Mouse (Mus musculus): ENCODE measurements around the gene Gli3. TPM values are rescaled to one million over a fixed set of nuclear protein-coding genes. Genes with fewer than 3 reads are reported as not detected.

The Gli3 gene
- polyA plus RNA-seq, 1 experiment from 2014 or later: 18.9 TPM

DNA sequence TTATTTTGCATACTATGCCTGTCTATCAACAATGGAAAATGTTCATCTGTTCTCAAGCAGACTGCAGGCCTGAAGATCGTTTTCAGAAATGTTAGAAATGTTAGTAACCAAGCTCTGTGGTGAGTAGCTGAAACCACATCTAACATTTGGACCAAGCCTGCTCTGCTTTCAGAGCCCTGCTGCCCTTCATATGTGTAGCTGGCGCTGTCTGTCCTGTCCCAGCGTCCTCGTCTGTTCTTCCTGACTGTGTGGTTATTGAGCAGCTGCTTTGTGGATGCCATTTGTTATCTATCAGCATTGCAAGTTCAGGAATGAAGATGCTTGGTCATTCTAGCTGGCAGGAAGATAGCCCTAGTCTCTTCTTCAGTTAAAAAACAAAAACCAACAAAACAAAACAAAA is 35.3 kb downstream of the Gli3 start:
- no peak for ATAC-seq (ENCODE audit: insufficient read depth, low FRiP score, low read depth)
- H3K4me1 ChIP-seq: no peaks in the 10 kb centered on the region
- H3K27ac ChIP-seq: no peak overlapping the region
- no peak overlapping the region for H3K4me3 ChIP-seq (replicated peaks)
- no peaks in the 10 kb centered on the region for H3K36me3 ChIP-seq
- no peaks in the 10 kb centered on the region for H3K9me3 ChIP-seq
- no peak overlapping the region for H3K4me2 ChIP-seq
- H3K27me3 ChIP-seq (replicated peaks): no peaks in the 10 kb centered on the region
- WGBS: 66% methylated on average over 4 of the region's 4 CpGs
- no peak overlapping the region for H3K9ac ChIP-seq

DNA sequence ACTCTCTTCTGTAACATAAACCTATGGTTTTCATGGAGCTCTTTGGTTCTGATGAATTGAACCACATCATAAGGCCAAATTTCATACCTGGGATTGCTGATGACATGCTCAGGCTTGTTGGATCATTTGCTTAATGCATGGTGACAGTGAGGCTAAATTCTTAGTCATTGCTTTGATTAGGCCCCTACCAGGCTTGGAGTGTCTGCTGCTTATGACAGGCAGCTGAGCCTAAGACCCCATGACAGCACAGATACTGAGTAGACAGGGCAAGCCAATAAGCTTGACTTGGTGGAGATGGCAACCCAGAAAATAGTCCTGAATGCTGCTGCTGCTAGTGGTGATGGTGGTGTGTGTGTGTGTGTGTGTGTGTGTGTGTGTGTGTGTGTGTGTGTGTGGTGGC is 47.9 kb downstream of the Gli3 start:
- H3K4me2 ChIP-seq: no peak overlapping the region
- H3K9ac ChIP-seq: no peak overlapping the region
- H3K27ac ChIP-seq: no peak overlapping the region
- no peaks in the 10 kb centered on the region for H3K27me3 ChIP-seq (replicated peaks)
- H3K9me3 ChIP-seq: no peaks in the 10 kb centered on the region
- H3K4me1 ChIP-seq: no peaks in the 10 kb centered on the region
- ATAC-seq (ENCODE audit: insufficient read depth, low FRiP score, low read depth): no peak
- H3K4me3 ChIP-seq (replicated peaks): no peak overlapping the region
- H3K36me3 ChIP-seq: no peaks in the 10 kb centered on the region

DNA sequence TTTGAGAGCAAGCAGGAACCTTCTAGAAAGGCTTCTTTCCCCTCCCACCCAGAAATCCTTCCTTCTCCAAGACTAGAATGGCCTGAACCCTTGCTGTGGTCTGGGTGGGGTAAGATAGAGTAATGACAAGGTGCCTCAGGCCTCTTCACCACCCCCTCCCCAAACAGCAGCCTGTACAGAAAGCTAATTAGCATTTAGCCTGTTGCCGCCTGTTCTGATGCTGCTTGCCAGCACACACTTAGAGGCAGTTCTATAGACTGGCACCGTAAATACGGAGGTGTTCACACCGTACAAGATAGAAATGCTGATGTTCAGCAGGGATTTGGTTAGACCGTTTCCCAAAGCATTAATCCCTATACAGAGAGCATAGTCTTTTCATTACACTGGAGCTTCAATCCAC is 50.1 kb downstream of the Gli3 start:
- Histone ChIP-seq H3K27me3 (replicated peaks) (no peaks in the 10 kb centered on the region), H3K9me3 (no peaks in the 10 kb centered on the region), H3K4me1 (0 out of 2 replicates have a peak, but pooled peaks cover 5% of the 10 kb centered on the region), H3K9ac (no peak overlapping the region), H3K4me2 (no peak overlapping the region), H3K27ac (no peak overlapping the region), H3K4me3 (replicated peaks) (no peak overlapping the region), H3K36me3 (no peaks in the 10 kb centered on the region)
- 80% methylated on average over 5 of the region's 5 CpGs for WGBS
- no peak for ATAC-seq (ENCODE audit: insufficient read depth, low FRiP score, low read depth)

- no peak for ATAC-seq (ENCODE audit: insufficient read depth, low FRiP score, low read depth)
- WGBS: 62% methylated on average over 8 of the region's 8 CpGs
- H3K4me1 ChIP-seq: 0 out of 2 replicates have a peak, but pooled peaks cover 5% of the 10 kb centered on the region
- no peak overlapping the region for H3K4me2 ChIP-seq
- H3K36me3 ChIP-seq: no peaks in the 10 kb centered on the region
- no peak overlapping the region for H3K27ac ChIP-seq
- no peak overlapping the region for H3K4me3 ChIP-seq (replicated peaks)
- no peaks in the 10 kb centered on the region for H3K27me3 ChIP-seq (replicated peaks)
- no peak overlapping the region for H3K9ac ChIP-seq
- H3K9me3 ChIP-seq: no peaks in the 10 kb centered on the region
Observed at GRCm38 (mm10) chr13:15514082-15514481, 51.0 kb downstream of the Gli3 start.

- WGBS: 81% methylated on average over 9 of the region's 9 CpGs
- ATAC-seq (ENCODE audit: insufficient read depth, low FRiP score, low read depth): no peak
- H3K9me3 ChIP-seq: no peaks in the 10 kb centered on the region
- no peak overlapping the region for H3K27ac ChIP-seq
- no peaks in the 10 kb centered on the region for H3K27me3 ChIP-seq (replicated peaks)
- no peaks in the 10 kb centered on the region for H3K36me3 ChIP-seq
- no peak overlapping the region for H3K4me3 ChIP-seq (replicated peaks)
- 0 out of 2 replicates have a peak, but pooled peaks cover 5% of the 10 kb centered on the region for H3K4me1 ChIP-seq
- H3K9ac ChIP-seq: no peak overlapping the region
- H3K4me2 ChIP-seq: no peak overlapping the region
Observed at GRCm38 (mm10) chr13:15517048-15517760, 54.2 kb downstream of the Gli3 start.

DNA sequence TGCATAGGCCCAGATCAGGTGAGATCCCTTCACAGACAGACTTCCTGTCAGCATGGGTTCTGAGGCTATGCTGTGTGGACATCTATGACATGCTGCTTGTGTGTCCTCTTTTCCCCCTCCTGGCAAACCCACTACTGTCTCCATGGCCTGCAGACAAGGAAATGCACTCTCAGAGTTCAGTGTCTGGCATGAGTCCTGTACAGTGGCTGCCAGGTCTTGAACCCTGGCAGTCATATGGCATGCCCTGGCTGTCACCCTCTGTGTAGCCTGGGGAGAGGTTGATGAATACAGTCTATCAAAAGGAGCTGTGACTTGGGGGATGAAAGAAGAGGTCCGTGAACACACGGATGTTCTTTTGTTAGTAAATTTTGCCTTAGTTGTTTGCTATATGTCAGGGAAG is 57.3 kb downstream of the Gli3 start:
- Histone ChIP-seq H3K4me3 (replicated peaks) (no peak overlapping the region), H3K36me3 (no peaks in the 10 kb centered on the region), H3K27me3 (replicated peaks) (no peaks in the 10 kb centered on the region), H3K4me1 (0 out of 2 replicates have a peak, but pooled peaks cover 5% of the 10 kb centered on the region), H3K27ac (no peak overlapping the region), H3K9ac (no peak overlapping the region), H3K9me3 (no peaks in the 10 kb centered on the region), H3K4me2 (no peak overlapping the region)
- no peak for ATAC-seq (ENCODE audit: insufficient read depth, low FRiP score, low read depth)
- WGBS: 43% methylated on average over 2 of the region's 2 CpGs

- Histone ChIP-seq H3K9ac (no peak overlapping the region), H3K27me3 (replicated peaks) (no peaks in the 10 kb centered on the region), H3K4me3 (replicated peaks) (no peak overlapping the region), H3K4me2 (no peak overlapping the region), H3K36me3 (no peaks in the 10 kb centered on the region), H3K27ac (no peak overlapping the region), H3K4me1 (0 out of 2 replicates have a peak, but pooled peaks cover 4% of the 10 kb centered on the region), H3K9me3 (no peaks in the 10 kb centered on the region)
- no peak for ATAC-seq (ENCODE audit: insufficient read depth, low FRiP score, low read depth)
- 84% methylated on average over 3 of the region's 3 CpGs for WGBS
Observed at GRCm38 (mm10) chr13:15522153-15522552, 59.1 kb downstream of the Gli3 start.

- no peaks in the 10 kb centered on the region for H3K36me3 ChIP-seq
- H3K9ac ChIP-seq: no peak overlapping the region
- no peak for ATAC-seq (ENCODE audit: insufficient read depth, low FRiP score, low read depth)
- no peaks in the 10 kb centered on the region for H3K27me3 ChIP-seq (replicated peaks)
- WGBS: 75% methylated on average over 8 of the region's 8 CpGs
- H3K4me2 ChIP-seq: no peak overlapping the region
- no peak overlapping the region for H3K4me3 ChIP-seq (replicated peaks)
- no peaks in the 10 kb centered on the region for H3K4me1 ChIP-seq
- H3K9me3 ChIP-seq: no peaks in the 10 kb centered on the region
- no peak overlapping the region for H3K27ac ChIP-seq
Observed at GRCm38 (mm10) chr13:15524208-15524607, 61.2 kb downstream of the Gli3 start.

DNA sequence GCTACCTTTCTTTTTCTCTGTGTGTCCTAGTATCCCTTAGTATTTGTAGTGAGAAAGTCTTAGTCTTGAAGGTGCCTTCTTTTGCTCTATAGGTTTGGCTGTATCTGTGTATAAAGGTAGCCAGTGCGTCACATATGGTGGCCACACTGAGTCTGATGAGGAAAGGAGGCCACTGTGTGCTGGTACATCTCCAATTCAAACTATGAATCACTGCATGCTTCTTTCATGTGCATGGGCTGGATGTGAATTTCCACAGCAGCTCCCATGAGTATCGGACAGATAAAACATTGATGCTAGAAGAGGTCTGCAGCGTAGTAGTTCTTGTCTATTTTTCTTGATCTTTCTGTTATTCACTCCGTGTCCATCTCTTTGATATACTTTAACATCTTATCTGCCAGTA is 63.7 kb downstream of the Gli3 start:
- 87% methylated on average over 4 of the region's 4 CpGs for WGBS
- no peak overlapping the region for H3K4me2 ChIP-seq
- no peak for ATAC-seq (ENCODE audit: insufficient read depth, low FRiP score, low read depth)

GRCm38 (mm10) chr13:15531568-15531967 is 68.5 kb downstream of the Gli3 start:
- H3K36me3 ChIP-seq: no peaks in the 10 kb centered on the region
- no peak overlapping the region for H3K4me2 ChIP-seq
- no peak overlapping the region for H3K27ac ChIP-seq
- H3K4me1 ChIP-seq: no peaks in the 10 kb centered on the region
- 77% methylated on average over 3 of the region's 3 CpGs for WGBS
- H3K9ac ChIP-seq: no peak overlapping the region
- H3K9me3 ChIP-seq: no peaks in the 10 kb centered on the region
- no peaks in the 10 kb centered on the region for H3K27me3 ChIP-seq (replicated peaks)
- ATAC-seq (ENCODE audit: insufficient read depth, low FRiP score, low read depth): no peak
- no peak overlapping the region for H3K4me3 ChIP-seq (replicated peaks)

More for the DNA sequence above, 63.7 kb downstream of the Gli3 start:
- H3K4me3 ChIP-seq (replicated peaks): no peak overlapping the region
- no peaks in the 10 kb centered on the region for H3K4me1 ChIP-seq
- no peaks in the 10 kb centered on the region for H3K36me3 ChIP-seq
- no peaks in the 10 kb centered on the region for H3K9me3 ChIP-seq
- no peak overlapping the region for H3K27ac ChIP-seq
- no peaks in the 10 kb centered on the region for H3K27me3 ChIP-seq (replicated peaks)
- H3K9ac ChIP-seq: no peak overlapping the region

DNA sequence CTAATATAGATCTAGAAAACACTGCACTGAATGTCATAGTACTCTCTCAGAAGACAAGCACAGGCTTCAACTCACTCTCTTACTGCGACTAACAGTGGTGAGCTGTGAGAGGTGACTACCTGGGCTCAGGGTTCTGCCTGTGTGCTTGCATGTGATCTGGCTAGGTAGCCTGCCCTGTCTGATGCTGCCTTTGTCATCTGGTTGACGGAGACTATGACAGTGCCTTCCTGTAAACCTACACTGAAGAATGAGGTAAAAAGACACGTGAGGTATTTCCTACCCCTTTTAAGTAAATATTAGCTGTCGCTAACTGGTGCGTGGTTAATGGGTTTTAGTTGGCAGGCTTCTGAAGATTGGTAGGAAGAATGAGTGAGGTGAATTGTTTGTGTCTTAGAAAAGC is 74.2 kb downstream of the Gli3 start:
- Histone ChIP-seq H3K36me3 (no peaks in the 10 kb centered on the region), H3K27me3 (replicated peaks) (no peaks in the 10 kb centered on the region), H3K4me1 (peaks cover 5% of the 10 kb centered on the region; the same call in 1 of the 2 replicates), H3K9ac (no peak overlapping the region), H3K9me3 (no peaks in the 10 kb centered on the region), H3K27ac (no peak overlapping the region), H3K4me3 (replicated peaks) (no peak overlapping the region), H3K4me2 (no peak overlapping the region)
- 41% methylated on average over 5 of the region's 5 CpGs for WGBS
- no peak for ATAC-seq (ENCODE audit: insufficient read depth, low FRiP score, low read depth)

GRCm38 (mm10) chr13:15537611-15538010 is 74.6 kb downstream of the Gli3 start:
- 69% methylated on average over 3 of the region's 3 CpGs for WGBS
- ATAC-seq (ENCODE audit: insufficient read depth, low FRiP score, low read depth): peak; percentile 39; the same call in 1 of the 2 replicates
- Histone ChIP-seq H3K36me3 (no peaks in the 10 kb centered on the region), H3K27ac (no peak overlapping the region), H3K4me3 (replicated peaks) (no peak overlapping the region), H3K9me3 (no peaks in the 10 kb centered on the region), H3K4me1 (peaks cover 5% of the 10 kb centered on the region; the same call in 1 of the 2 replicates), H3K4me2 (no peak overlapping the region), H3K9ac (no peak overlapping the region), H3K27me3 (replicated peaks) (no peaks in the 10 kb centered on the region)

DNA sequence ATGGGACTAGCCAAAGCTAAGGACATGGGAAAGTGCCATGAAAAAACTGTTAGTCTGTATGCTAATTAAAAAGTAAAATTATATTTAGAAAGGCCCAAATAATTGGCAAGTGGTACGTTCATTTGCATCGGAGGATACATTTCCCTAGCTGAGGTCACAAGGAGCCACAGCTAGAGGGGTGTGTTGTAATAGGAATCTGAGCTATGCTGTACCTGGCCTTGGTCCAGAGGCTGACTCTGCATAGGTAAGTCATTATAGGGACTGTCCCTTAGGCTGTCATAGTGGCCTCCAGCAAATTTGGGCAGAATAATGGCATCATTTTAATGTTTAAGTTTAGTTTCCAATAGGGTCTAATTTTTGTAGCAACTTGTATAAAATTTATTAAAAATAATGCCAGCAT is 75.4 kb downstream of the Gli3 start:
- Histone ChIP-seq H3K9me3 (no peaks in the 10 kb centered on the region), H3K4me2 (no peak overlapping the region), H3K4me3 (replicated peaks) (no peak overlapping the region), H3K36me3 (no peaks in the 10 kb centered on the region), H3K27ac (no peak overlapping the region), H3K4me1 (peaks cover 10% of the 10 kb centered on the region; the same call in 1 of the 2 replicates), H3K27me3 (replicated peaks) (no peaks in the 10 kb centered on the region), H3K9ac (no peak overlapping the region)
- ATAC-seq (ENCODE audit: insufficient read depth, low FRiP score, low read depth): no peak
- 64% methylated on average over 2 of the region's 2 CpGs for WGBS

Data from stomach, embryonic 15.5 days (tissue).